Mouse (Mus musculus): ENCODE results near the gene Serpinc1.

DNA sequence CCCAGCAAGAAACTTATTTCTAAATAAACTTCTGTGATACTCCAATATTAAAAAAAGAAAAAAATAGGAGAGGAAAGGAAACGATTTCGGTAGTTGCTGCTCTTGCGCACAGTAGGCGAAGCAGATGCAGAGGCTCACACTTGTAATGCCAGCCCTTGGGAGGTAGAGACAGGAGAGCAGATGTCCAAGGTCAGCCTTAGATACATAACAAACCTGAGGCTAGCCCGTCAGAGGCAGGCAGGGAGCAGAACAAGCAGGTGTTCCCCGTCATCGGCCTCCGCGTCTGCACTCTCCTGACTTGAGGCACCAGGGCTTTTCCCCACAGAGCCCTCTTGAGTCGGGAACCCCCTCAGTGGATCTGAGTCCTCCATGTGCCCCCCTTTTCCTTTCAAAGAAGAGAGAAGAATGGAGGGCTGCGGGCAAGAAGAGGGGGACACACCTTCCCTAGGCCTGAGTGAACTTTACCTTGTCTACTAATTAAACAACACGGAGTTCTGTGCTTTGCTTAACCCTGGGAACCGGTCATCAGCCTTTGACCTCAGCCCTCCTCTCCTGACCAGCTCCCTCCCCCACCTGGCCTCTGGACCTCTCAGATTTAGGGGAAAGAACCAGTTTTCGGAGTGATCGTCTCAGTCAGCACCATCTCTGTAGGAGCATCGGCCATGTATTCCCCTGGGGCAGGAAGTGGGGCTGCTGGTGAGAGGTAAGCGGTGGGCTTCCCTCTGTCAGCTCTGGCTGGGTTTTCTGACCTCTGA is 8.7 kb downstream of the Serpinc1 start:
- TF ChIP-seq NANOG (IDR thresholded peaks at IDR 0.05; ENCODE audit: borderline replicate concordance, low read length) (no peak), CTCF (conservative IDR thresholded peaks at IDR 0.05; ENCODE audit: low read length) (no peak)
